Mouse (Mus musculus) kidney, postnatal 14 days (tissue): ENCODE measurements around the gene Gm20683.
A peak's percentile ranks its signal among the peaks of the same experiment; 100 is the strongest.

Source experiments
- DNase-seq: peaks from one replicate; pipeline ENCODE4 v3.0.0; 2022; ENCODE audit warnings: mixed read lengths

Gene Gm20683

GRCm38 (mm10) chr17:25841117-25841880 lies at the start of gene Gm20683:
Gene Gm20683 (minus strand): TSS chr17:25841763.
- no peak for DNase-seq

GRCm38 (mm10) chr17:25888837-25889236 lies 47.3 kb upstream of the Gm20683 start:
- DNase-seq: no peak

GRCm38 (mm10) chr17:25887467-25887866 lies 45.9 kb upstream of the Gm20683 start:
- DNase-seq: no peak

- no peak for DNase-seq
Observed at GRCm38 (mm10) chr17:25886806-25887205, 45.2 kb upstream of the Gm20683 start.

GRCm38 (mm10) chr17:25885636-25886035 lies 44.1 kb upstream of the Gm20683 start:
- no peak for DNase-seq

GRCm38 (mm10) chr17:25883824-25884223 lies 42.3 kb upstream of the Gm20683 start:
- no peak for DNase-seq

GRCm38 (mm10) chr17:25883268-25883667 lies 41.7 kb upstream of the Gm20683 start:
- DNase-seq: no peak

- DNase-seq: no peak
Observed at GRCm38 (mm10) chr17:25882306-25882705, 40.7 kb upstream of the Gm20683 start.

- DNase-seq: no peak
Observed at GRCm38 (mm10) chr17:25881691-25882090, 40.1 kb upstream of the Gm20683 start.

GRCm38 (mm10) chr17:25880913-25881641 lies 39.5 kb upstream of the Gm20683 start:
- peak; percentile 43 for DNase-seq

GRCm38 (mm10) chr17:25880196-25880910 lies 38.8 kb upstream of the Gm20683 start, which contains the start of gene Wfikkn1:
Gene Wfikkn1 (minus strand): TSS chr17:25880858.
- no peak for DNase-seq

- DNase-seq: no peak
Observed at GRCm38 (mm10) chr17:25879750-25880149, 38.2 kb upstream of the Gm20683 start.

GRCm38 (mm10) chr17:25879261-25879660 lies 37.7 kb upstream of the Gm20683 start:
- peak; percentile 76 for DNase-seq

GRCm38 (mm10) chr17:25878611-25879180 lies 37.1 kb upstream of the Gm20683 start:
- no peak for DNase-seq

- no peak for DNase-seq
Observed at GRCm38 (mm10) chr17:25877741-25878610, 36.4 kb upstream of the Gm20683 start.

GRCm38 (mm10) chr17:25877025-25877424 lies 35.5 kb upstream of the Gm20683 start:
- no peak for DNase-seq

GRCm38 (mm10) chr17:25876347-25876915 lies 34.9 kb upstream of the Gm20683 start:
- DNase-seq: peak; percentile 79

GRCm38 (mm10) chr17:25875171-25876136 lies 33.9 kb upstream of the Gm20683 start:
- DNase-seq: peak; percentile 93

- DNase-seq: peak; percentile 94
Observed at GRCm38 (mm10) chr17:25874721-25875170, 33.2 kb upstream of the Gm20683 start, which contains the start of gene Mettl26. Gene Mettl26 (plus strand): TSS chr17:25875074.

- DNase-seq: peak; percentile 50
Observed at GRCm38 (mm10) chr17:25874148-25874720, 32.7 kb upstream of the Gm20683 start.
